Mouse (Mus musculus) E14TG2a.4 (cell line): Measurements from ENCODE around the gene Brpf3.
"Not testable (repeated sequence)": the region's sequence is repeated elsewhere in the genome, so short reads cannot be mapped to it uniquely, and the experiment has no call there.

Experiments used
- H3K27me3 ChIP-seq: 2 replicates; pipeline ENCODE4 v1.6.1; 2014; ENCODE audit warnings: low read length, control low read depth; ENCODE audit not compliant: insufficient read depth
- H3K36me3 ChIP-seq: 2 replicates; pipeline ENCODE4 v1.6.1; 2014; ENCODE audit warnings: low read length, control low read depth; ENCODE audit not compliant: insufficient read depth
- H3K4me1 ChIP-seq: replicated peaks from 2 replicates; pipeline ENCODE4 v1.6.1; 2014; ENCODE audit warnings: low read depth, low read length, control low read depth
- H3K4me3 ChIP-seq: replicated peaks from 2 replicates; pipeline ENCODE4 v1.5.1; 2014; ENCODE audit warnings: mild to moderate bottlenecking, low read length
- H3K9me3 ChIP-seq: 2 replicates; pipeline ENCODE4 v1.6.1; 2014; ENCODE audit warnings: low read length, control low read depth
- CTCF ChIP-seq: conservative IDR thresholded peaks from 2 replicates; pipeline ENCODE4 v1.5.1; 2014; ENCODE audit warnings: low read length
- NANOG ChIP-seq: IDR thresholded peaks from 2 replicates; pipeline ENCODE4 v1.6.1; 2014; ENCODE audit warnings: borderline replicate concordance, low read length, mixed read lengths
- POU5F1 ChIP-seq: IDR thresholded peaks from 2 replicates; pipeline ENCODE4 v1.6.1; 2014; ENCODE audit warnings: low read length, borderline replicate concordance

Gene Brpf3

DNA sequence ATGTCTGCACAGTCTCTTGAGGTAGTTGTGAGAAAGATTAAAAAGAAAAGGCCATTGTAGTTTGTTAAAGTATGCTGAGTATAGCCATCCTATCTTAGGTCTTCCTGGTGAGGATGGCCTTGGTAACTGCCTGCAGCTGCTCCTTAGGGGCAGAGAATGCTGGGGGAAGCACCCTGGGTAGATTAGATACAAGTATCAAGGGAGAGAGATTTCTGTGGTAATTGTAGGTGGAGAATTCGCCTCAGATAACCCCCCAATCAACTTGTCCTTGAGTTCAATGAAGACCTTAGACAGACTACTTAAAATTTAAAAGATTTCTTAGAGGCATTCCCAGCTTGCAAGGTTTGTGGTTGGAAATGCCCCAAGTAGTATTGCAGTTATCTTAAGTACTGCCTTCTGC is 2.4 kb downstream of the Brpf3 start:
- Histone ChIP-seq H3K4me3 (no peak overlapping the region), H3K4me1 (peaks cover 79% of the 10 kb centered on the region), H3K27me3 (no peaks in the 10 kb centered on the region), H3K36me3 (peaks cover 58% of the 10 kb centered on the region), H3K9me3 (no peaks in the 10 kb centered on the region)
- TF ChIP-seq CTCF (no peak), NANOG (no peak), POU5F1 (no peak)

DNA sequence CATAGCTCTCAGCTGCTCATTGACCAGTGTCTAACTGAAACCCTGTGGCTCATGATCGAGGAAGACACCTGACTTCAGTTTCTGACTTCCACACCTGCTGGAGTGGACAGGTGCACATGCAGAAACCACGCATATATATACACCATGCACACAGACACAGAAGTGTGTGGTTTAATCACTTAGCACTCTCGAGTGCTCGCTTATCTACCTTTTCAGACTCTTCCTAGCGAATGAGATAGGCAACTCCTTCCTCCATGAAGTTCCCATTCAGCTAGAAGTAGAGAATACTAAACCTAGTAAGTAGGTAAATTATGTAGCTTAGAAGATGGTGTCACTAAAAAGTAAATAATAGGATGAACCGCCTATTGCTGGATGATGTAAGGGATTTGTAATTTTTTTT is 4.1 kb downstream of the Brpf3 start:
- Histone ChIP-seq H3K9me3 (no peaks in the 10 kb centered on the region), H3K27me3 (no peaks in the 10 kb centered on the region), H3K4me3 (no peak overlapping the region), H3K36me3 (peaks cover 70% of the 10 kb centered on the region), H3K4me1 (peaks cover 79% of the 10 kb centered on the region)
- no peak for TF ChIP-seq NANOG
- no peak for TF ChIP-seq POU5F1
- TF ChIP-seq CTCF = no peak

DNA sequence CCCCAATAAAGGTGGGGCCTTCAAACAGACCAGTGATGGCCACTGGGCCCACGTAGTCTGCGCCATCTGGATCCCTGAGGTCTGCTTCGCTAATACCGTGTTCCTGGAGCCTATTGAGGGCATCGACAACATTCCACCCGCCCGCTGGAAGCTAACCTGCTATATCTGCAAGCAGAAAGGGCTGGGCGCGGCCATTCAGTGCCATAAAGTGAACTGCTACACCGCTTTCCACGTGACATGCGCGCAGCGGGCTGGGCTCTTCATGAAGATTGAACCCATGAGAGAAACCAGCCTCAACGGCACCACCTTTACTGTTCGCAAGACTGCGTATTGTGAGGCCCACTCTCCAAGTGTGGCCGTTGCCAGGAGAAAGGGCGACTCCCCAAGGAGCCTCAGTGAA is 5.9 kb downstream of the Brpf3 start:
- peaks cover 85% of the 10 kb centered on the region for H3K4me1 ChIP-seq

DNA sequence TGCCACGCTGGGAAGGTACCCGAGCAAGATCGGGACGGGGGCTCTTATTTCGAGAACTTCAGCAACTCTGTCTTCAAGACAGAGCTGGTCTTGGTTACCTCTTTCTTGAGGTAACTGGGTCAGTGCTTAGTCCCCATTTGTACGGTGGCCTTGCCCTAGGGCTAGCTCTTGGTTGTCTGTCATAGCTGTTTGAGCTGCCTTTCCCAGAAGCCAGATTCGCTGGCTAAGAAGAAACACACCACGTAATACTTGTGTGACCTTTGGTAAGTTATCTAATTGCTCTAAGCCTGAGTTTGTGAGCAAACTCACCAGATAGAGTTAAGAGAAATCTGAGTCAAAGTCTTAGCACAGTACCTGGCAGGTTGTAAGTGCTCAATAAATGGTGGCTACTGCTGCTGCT is 7.8 kb downstream of the Brpf3 start:
- Histone ChIP-seq H3K4me3 (0 out of 2 replicates have a peak overlapping the region, but pooled peaks have one; percentile 17), H3K4me1 (peaks cover 82% of the 10 kb centered on the region), H3K27me3 (no peaks in the 10 kb centered on the region), H3K36me3 (peaks cover 98% of the 10 kb centered on the region), H3K9me3 (no peaks in the 10 kb centered on the region)
- TF ChIP-seq POU5F1 = no peak
- TF ChIP-seq CTCF = no peak
- TF ChIP-seq NANOG = no peak

More for the DNA sequence above, 5.9 kb downstream of the Brpf3 start:
- Histone ChIP-seq H3K36me3 (peaks cover 88% of the 10 kb centered on the region), H3K9me3 (no peaks in the 10 kb centered on the region), H3K27me3 (no peaks in the 10 kb centered on the region), H3K4me3 (peak overlapping the region; percentile 64)
- TF ChIP-seq POU5F1 (no peak), NANOG (no peak)

DNA sequence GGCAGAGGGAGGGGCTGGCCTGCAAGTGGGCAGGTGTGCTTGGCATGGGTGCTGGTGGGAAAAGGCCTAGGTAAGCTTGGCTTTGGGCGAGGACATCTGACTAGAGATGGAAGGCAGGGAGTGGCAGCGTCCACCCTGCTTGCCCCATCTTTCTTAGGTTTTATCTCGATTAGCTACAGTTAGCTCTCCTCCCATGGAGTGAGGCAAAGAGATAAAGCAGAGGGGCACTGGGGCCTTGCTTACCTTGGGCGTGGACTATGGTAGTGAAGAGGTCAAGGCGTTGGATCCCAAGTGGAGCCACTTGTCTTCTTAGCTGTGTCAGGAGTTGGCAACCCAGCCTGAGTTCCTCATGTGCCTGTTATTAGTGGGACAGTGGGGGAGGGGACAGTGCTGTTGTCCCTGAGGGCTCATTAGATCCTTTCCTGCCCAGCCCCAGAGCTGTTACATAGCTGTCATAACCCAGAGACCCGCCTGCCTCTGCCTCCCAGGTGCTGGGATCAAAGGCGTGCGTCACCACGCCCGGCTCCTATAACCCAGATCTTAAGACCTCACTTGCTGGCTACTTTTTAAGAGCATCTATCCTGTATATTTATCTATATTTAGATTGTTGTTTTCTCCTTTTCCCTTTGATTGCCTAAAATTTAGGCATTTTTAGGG is 8.4 kb downstream of the Brpf3 start:
- no peaks in the 10 kb centered on the region for H3K27me3 ChIP-seq
- H3K9me3 ChIP-seq = no peaks in the 10 kb centered on the region
- TF ChIP-seq CTCF (no peak), POU5F1 (no peak), NANOG (no peak)
- H3K36me3 ChIP-seq = peaks cover 98% of the 10 kb centered on the region
- H3K4me1 ChIP-seq = peaks cover 85% of the 10 kb centered on the region
- peak overlapping the region; percentile 18; the same call in 1 of the 2 replicates for H3K4me3 ChIP-seq

DNA sequence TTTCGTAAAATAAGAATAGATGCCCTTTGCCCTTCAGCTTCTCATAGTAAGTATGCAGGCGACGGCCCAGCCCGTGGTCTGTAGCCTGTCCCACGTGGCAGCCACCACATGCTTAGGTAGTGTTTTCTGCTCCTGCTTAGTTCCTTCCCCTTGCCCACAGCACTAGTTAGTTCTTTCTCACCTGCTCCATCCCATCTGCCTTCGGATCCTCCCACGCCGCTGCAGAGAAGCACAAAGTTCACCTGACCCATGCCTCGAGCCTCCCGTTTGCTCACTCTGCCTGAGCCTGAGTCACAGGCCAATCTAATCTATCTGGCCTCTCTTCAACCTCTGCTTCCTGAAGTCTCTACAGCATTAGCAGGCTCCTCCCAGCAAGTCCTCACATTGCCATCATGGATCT is 11.5 kb downstream of the Brpf3 start:
- Histone ChIP-seq H3K27me3 (no peaks in the 10 kb centered on the region), H3K36me3 (peaks cover 97% of the 10 kb centered on the region), H3K4me1 (peaks cover 83% of the 10 kb centered on the region), H3K4me3 (no peak overlapping the region), H3K9me3 (no peaks in the 10 kb centered on the region)
- no peak for TF ChIP-seq CTCF
- no peak for TF ChIP-seq NANOG
- TF ChIP-seq POU5F1 = no peak

DNA sequence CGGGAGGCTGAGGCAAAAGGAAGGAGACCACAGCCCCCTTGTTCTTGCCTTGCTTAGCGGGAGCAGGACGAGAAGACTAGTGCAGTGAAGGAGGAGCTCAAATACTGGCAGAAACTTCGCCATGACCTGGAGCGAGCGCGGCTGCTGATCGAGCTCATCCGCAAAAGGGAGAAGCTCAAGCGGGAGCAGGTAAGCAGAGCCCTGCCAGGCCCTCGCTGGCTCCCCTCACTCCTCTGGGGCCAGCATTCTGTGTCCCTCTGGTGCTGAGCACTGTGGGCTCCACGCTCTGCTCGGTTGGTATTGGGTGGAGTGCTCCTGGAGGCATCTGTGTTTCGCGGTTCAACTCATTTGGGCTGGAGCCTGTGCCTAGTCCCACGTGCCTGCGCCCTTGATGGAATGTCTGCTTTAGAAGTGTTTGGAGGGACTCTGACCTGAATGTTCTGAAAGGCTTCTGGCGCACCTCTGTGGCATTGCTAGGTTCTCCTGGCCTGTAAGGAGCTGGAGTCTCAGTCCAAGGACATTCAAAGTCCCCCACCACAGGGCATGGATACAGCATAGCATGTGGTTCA is 13.7 kb downstream of the Brpf3 start:
- H3K9me3 ChIP-seq = no peaks in the 10 kb centered on the region
- H3K36me3 ChIP-seq = peaks cover 99% of the 10 kb centered on the region
- H3K27me3 ChIP-seq = no peaks in the 10 kb centered on the region
- H3K4me3 ChIP-seq = peak overlapping the region; percentile 64
- H3K4me1 ChIP-seq = peaks cover 81% of the 10 kb centered on the region
- no peak for TF ChIP-seq POU5F1

DNA sequence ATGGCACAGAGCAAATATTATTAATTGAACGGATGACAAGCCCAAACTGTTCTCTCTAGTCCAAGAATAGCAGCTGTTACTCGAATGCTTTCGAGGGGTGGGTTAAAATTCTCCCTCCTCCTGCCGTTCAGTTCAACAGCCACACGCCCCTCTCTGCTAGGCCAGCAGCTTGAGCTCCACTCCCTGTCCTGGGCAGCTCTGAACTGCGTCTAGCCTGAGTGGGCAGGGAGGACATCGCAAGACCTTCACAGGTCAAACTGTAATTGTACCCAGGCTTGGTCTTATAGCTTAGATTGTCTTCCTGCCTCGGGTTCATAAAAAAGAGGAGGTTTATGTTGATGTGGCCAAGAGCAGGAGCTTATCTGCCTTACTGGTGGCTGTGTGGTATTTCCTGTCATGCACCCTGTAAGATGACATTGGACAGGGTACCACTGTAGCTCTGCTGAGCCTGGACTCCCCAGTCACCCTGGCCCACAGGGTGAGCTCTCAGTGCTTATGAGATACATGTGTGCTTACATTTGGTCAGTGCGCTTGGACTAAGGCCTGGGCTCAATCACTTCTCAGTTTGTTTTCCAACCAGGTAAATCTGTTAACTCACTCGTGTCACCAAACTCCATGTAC is 14.6 kb downstream of the Brpf3 start:
- Histone ChIP-seq H3K4me1 (peaks cover 72% of the 10 kb centered on the region), H3K27me3 (no peaks in the 10 kb centered on the region), H3K36me3 (peaks cover 99% of the 10 kb centered on the region), H3K9me3 (no peaks in the 10 kb centered on the region), H3K4me3 (no peak overlapping the region)
- TF ChIP-seq POU5F1 (no peak), NANOG (no peak), CTCF (no peak)

DNA sequence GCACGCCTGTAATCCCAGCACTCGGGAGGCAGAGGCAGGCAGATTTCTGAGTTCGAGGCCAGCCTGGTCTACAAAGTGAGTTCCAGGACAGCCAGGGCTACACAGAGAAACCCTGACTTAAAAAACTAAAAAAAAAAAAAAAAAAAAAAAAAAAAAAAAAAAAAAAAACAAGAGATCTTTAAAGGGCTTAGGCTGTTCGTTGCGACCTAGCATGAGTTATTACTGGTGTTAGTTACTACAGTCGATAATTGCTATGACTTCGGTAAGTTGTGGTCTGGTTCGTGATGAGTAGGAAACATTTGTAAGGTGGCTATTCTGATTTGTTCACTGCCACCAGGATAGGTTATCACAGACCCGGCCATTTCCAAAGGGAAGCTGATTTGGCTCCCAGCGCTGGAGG is 15.4 kb downstream of the Brpf3 start:
- not testable (repeated sequence) for H3K4me3 ChIP-seq, H3K27me3 ChIP-seq, H3K9me3 ChIP-seq
- peaks cover 70% of the 10 kb centered on the region for H3K4me1 ChIP-seq
- H3K36me3 ChIP-seq = peaks cover 99% of the 10 kb centered on the region
